Mouse (Mus musculus) heart, postnatal 0 days (tissue): ENCODE measurements at regions not wholly inside any gene's neighbourhood (a gene's known extent, or its start where the extent isn't known, plus 50 kb on each side); places are given as distances from the start of the nearest gene placed in this dataset.

Experiments
- CTCF ChIP-seq: IDR thresholded peaks from 2 replicates; pipeline ENCODE4 v1.5.1; 2016; ENCODE audit warnings: antibody characterized with exemption, control low read depth, low read depth
- EP300 ChIP-seq: IDR thresholded peaks from 2 replicates; pipeline ENCODE4 v1.6.1; 2016; ENCODE audit warnings: antibody characterized with exemption, low read depth

DNA sequence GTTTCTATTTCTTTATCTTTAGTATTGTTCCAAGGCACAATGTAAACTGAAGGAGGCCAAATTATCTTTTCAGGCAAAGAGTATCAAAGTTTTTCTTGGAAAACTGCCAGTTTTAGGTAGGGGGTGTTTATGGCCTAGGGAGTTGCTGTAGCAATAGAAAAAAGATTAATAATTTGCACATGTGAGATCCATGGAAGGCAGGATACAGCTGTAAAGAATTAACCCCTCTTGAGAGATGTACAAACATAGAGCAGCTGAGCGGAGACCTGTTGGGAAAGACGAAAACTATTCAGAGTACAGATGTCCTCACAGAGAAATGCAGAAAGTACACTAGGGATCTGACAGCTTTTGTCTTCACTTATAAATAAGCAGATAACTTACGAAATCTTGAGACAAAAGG is 176.8 kb downstream of the Fign start:
- no peak for TF ChIP-seq EP300
- TF ChIP-seq CTCF, result no peak
